Mouse (Mus musculus) forebrain, embryonic 10.5 days (tissue): ENCODE measurements around the gene Mettl16. TPM values are rescaled to one million over a fixed set of nuclear protein-coding genes. Genes with fewer than 3 reads are reported as not detected.
"Not testable (repeated sequence)": the region's sequence is repeated elsewhere in the genome, so short reads cannot be mapped to it uniquely, and the experiment has no call there.

ENCODE experiments used
- DNase-seq: peaks from one replicate; pipeline ENCODE4 v3.0.0-alpha.2; 2017; ENCODE audit warnings: low spot score; ENCODE audit errors: extremely low spot score
- H3K27ac ChIP-seq: fragments of 300-500 bp; sonication (generic); 2 replicates; pipeline ENCODE4 v1.5.1; 2016; ENCODE audit warnings: mild to moderate bottlenecking
- H3K27me3 ChIP-seq: fragments of 300-500 bp; sonication (generic); 2 replicates; pipeline ENCODE4 v1.6.1; 2016; ENCODE audit warnings: mild to moderate bottlenecking; ENCODE audit not compliant: poor library complexity, severe bottlenecking
- H3K36me3 ChIP-seq: fragments of 300-500 bp; sonication (generic); replicated peaks from 2 replicates; pipeline ENCODE4 v1.6.1; 2016; ENCODE audit warnings: mild to moderate bottlenecking, moderate library complexity
- H3K4me1 ChIP-seq: fragments of 300-500 bp; sonication (generic); 2 replicates; pipeline ENCODE4 v1.6.1; 2016
- H3K4me3 ChIP-seq: fragments of 300-500 bp; sonication (generic); 2 replicates; pipeline ENCODE4 v1.5.1; 2016; ENCODE audit warnings: mild to moderate bottlenecking, moderate library complexity
- H3K9me3 ChIP-seq: fragments of 300-500 bp; sonication (generic); 2 replicates; pipeline ENCODE4 v1.6.1; 2016; ENCODE audit warnings: mild to moderate bottlenecking, moderate library complexity
- WGBS: fragments of 180-500 bp; shearing (Covaris S2); methylation state at CpG from one replicate; pipeline ENCODE4 v1.1.7; 2016; 5-methylcytosine and 5-hydroxymethylcytosine counted together
- polyA plus RNA-seq: library from polyadenylated mRNA; unstranded; fragments of >200 nt; fragmentation: Nextera tagmentation; extraction: Ambion mirVana; gene quantifications from 2 replicates; pipeline ENCODE4 v1.2.1, GENCODE M21; 2016

Gene Mettl16
- polyA plus RNA-seq, 1 experiment from 2014 or later: 71.6 TPM

GRCm38 (mm10) chr11:74804081-74804627 is 33.5 kb downstream of the Mettl16 start:
- no peaks in the 10 kb centered on the region for H3K4me1 ChIP-seq
- no peaks in the 10 kb centered on the region for H3K9me3 ChIP-seq
- H3K4me3 ChIP-seq: no peak overlapping the region
- no peak for DNase-seq
- no peaks in the 10 kb centered on the region for H3K27me3 ChIP-seq
- no peak overlapping the region for H3K27ac ChIP-seq
- WGBS: 97% methylated on average over 3 of the region's 3 CpGs
- H3K36me3 ChIP-seq: peaks cover 93% of the 10 kb centered on the region

- H3K9me3 ChIP-seq: no peaks in the 10 kb centered on the region
- H3K27me3 ChIP-seq: no peaks in the 10 kb centered on the region
- DNase-seq: no peak
- H3K36me3 ChIP-seq: peaks cover 84% of the 10 kb centered on the region
- H3K4me3 ChIP-seq: no peak overlapping the region
- WGBS: 92% methylated on average over 6 of the region's 6 CpGs
- H3K4me1 ChIP-seq: no peaks in the 10 kb centered on the region
- H3K27ac ChIP-seq: no peak overlapping the region
These were observed 36.7 kb downstream of the Mettl16 start for GRCm38 (mm10) chr11:74807246-74807882.

GRCm38 (mm10) chr11:74808251-74808853 is 37.7 kb downstream of the Mettl16 start:
- H3K36me3 ChIP-seq: peaks cover 83% of the 10 kb centered on the region
- no peak for DNase-seq
- H3K4me1 ChIP-seq: no peaks in the 10 kb centered on the region

GRCm38 (mm10) chr11:74810134-74810533 is 39.5 kb downstream of the Mettl16 start:
- no peak for DNase-seq
- no peak overlapping the region for H3K4me3 ChIP-seq
- H3K4me1 ChIP-seq: no peaks in the 10 kb centered on the region
- no peaks in the 10 kb centered on the region for H3K9me3 ChIP-seq
- no peaks in the 10 kb centered on the region for H3K27me3 ChIP-seq
- H3K36me3 ChIP-seq: peaks cover 78% of the 10 kb centered on the region
- no peak overlapping the region for H3K27ac ChIP-seq

More at GRCm38 (mm10) chr11:74808251-74808853, 37.7 kb downstream of the Mettl16 start:
- Histone ChIP-seq H3K9me3 (no peaks in the 10 kb centered on the region), H3K27ac (no peak overlapping the region), H3K27me3 (no peaks in the 10 kb centered on the region), H3K4me3 (no peak overlapping the region)
- WGBS: 94% methylated on average over 6 of the region's 6 CpGs

- H3K27me3 ChIP-seq, H3K4me3 ChIP-seq, DNase-seq, H3K9me3 ChIP-seq, H3K27ac ChIP-seq, H3K4me1 ChIP-seq: not testable (repeated sequence)
- 87% methylated on average over 3 of the region's 3 CpGs for WGBS
- H3K36me3 ChIP-seq: peaks cover 74% of the 10 kb centered on the region
These were observed 40.4 kb downstream of the Mettl16 start for GRCm38 (mm10) chr11:74811027-74811426.

- WGBS: 87% methylated on average over 5 of the region's 5 CpGs
- H3K36me3 ChIP-seq: peaks cover 74% of the 10 kb centered on the region
These were observed 40.9 kb downstream of the Mettl16 start for GRCm38 (mm10) chr11:74811538-74811937.

GRCm38 (mm10) chr11:74815795-74816194 is 45.2 kb downstream of the Mettl16 start:
- Histone ChIP-seq H3K4me3 (no peak overlapping the region), H3K36me3 (peaks cover 73% of the 10 kb centered on the region), H3K4me1 (no peaks in the 10 kb centered on the region), H3K27ac (no peak overlapping the region), H3K27me3 (no peaks in the 10 kb centered on the region), H3K9me3 (no peaks in the 10 kb centered on the region)
- DNase-seq: no peak

More at GRCm38 (mm10) chr11:74811538-74811937, 40.9 kb downstream of the Mettl16 start:
- no peaks in the 10 kb centered on the region for H3K4me1 ChIP-seq
- H3K27me3 ChIP-seq: no peaks in the 10 kb centered on the region
- H3K4me3 ChIP-seq: no peak overlapping the region
- no peaks in the 10 kb centered on the region for H3K9me3 ChIP-seq
- no peak for DNase-seq
- no peak overlapping the region for H3K27ac ChIP-seq

- H3K36me3 ChIP-seq: peaks cover 55% of the 10 kb centered on the region
- no peaks in the 10 kb centered on the region for H3K27me3 ChIP-seq
- H3K27ac ChIP-seq: no peak overlapping the region
- no peaks in the 10 kb centered on the region for H3K4me1 ChIP-seq
- no peak for DNase-seq
- no peak overlapping the region for H3K4me3 ChIP-seq
- WGBS: 72% methylated on average over 1 of the region's 1 CpGs
- no peaks in the 10 kb centered on the region for H3K9me3 ChIP-seq
These were observed 50.3 kb downstream of the Mettl16 start for GRCm38 (mm10) chr11:74820921-74821320.

- DNase-seq: no peak
- Histone ChIP-seq H3K27ac (no peak overlapping the region), H3K27me3 (no peaks in the 10 kb centered on the region), H3K4me1 (0 out of 2 replicates have a peak, but pooled peaks cover 3% of the 10 kb centered on the region), H3K4me3 (no peak overlapping the region), H3K9me3 (no peaks in the 10 kb centered on the region), H3K36me3 (peaks cover 50% of the 10 kb centered on the region)
- WGBS: 49% methylated on average over 1 of the region's 1 CpGs
These were observed 50.8 kb downstream of the Mettl16 start for GRCm38 (mm10) chr11:74821463-74821862.

- H3K9me3 ChIP-seq: no peaks in the 10 kb centered on the region
- H3K4me1 ChIP-seq: peaks cover 5% of the 10 kb centered on the region; the same call in 1 of the 2 replicates
- H3K27me3 ChIP-seq: peaks cover 2% of the 10 kb centered on the region; the same call in 1 of the 2 replicates
- no peak for DNase-seq
- H3K36me3 ChIP-seq: peaks cover 36% of the 10 kb centered on the region
- no peak overlapping the region for H3K4me3 ChIP-seq
- WGBS: 88% methylated on average over 7 of the region's 7 CpGs
- no peak overlapping the region for H3K27ac ChIP-seq
These were observed 52.3 kb downstream of the Mettl16 start for GRCm38 (mm10) chr11:74822746-74823440.

GRCm38 (mm10) chr11:74826151-74826550 is 55.5 kb downstream of the Mettl16 start:
- no peak overlapping the region for H3K4me3 ChIP-seq
- WGBS: 74% methylated on average over 7 of the region's 7 CpGs
- H3K27ac ChIP-seq: no peak overlapping the region
- H3K27me3 ChIP-seq: peaks cover 13% of the 10 kb centered on the region
- peaks cover 31% of the 10 kb centered on the region for H3K4me1 ChIP-seq
- no peak for DNase-seq
- H3K36me3 ChIP-seq: peaks cover 13% of the 10 kb centered on the region; the same call in 1 of the 2 replicates
- no peaks in the 10 kb centered on the region for H3K9me3 ChIP-seq

GRCm38 (mm10) chr11:74826702-74827101 is 56.1 kb downstream of the Mettl16 start:
- Histone ChIP-seq H3K4me1 (peaks cover 32% of the 10 kb centered on the region), H3K9me3 (no peaks in the 10 kb centered on the region), H3K27ac (no peak overlapping the region), H3K27me3 (peaks cover 13% of the 10 kb centered on the region), H3K4me3 (no peak overlapping the region), H3K36me3 (peaks cover 10% of the 10 kb centered on the region; the same call in 1 of the 2 replicates)
- DNase-seq: no peak
- 95% methylated on average over 5 of the region's 5 CpGs for WGBS
